8 mouse cellular contexts compared by ENCODE assay signal in genomic region chr12:91587077-91587476, GRCm38 (mm10). TPM values are rescaled to one million over a fixed set of nuclear protein-coding genes. Genes with fewer than 3 reads are reported as not detected.
DNase-seq lines count a peak whose midpoint lies in the region; ATAC-seq and TF ChIP-seq lines count a peak whose summit lies in the region.

No protein-coding gene starts in this region.

- dilution Hi-C loops in CH12.LX (cut with MboI; ENCODE audit: extremely low pct_ligation_motif_present, extremely low pct_unique_long_range_greater_than_20kb, low sequenced_read_pairs) = no loop called here

- H3K27me3 ChIP-seq in CH12.LX (replicated peaks) = no peaks in the 10 kb centered on the region
- H3K27me3 ChIP-seq in forebrain, embryonic 14.5 days (replicated peaks; ENCODE audit: control insufficient read depth, insufficient read depth, low read length) = no peaks in the 10 kb centered on the region
- no peaks in the 10 kb centered on the region for H3K27me3 ChIP-seq in liver, embryonic 14.5 days (ENCODE audit: control insufficient read depth, insufficient read depth, low read length)

- ATAC-seq in forebrain, embryonic 14.5 days = no peak
- ATAC-seq in liver, embryonic 14.5 days (ENCODE audit: insufficient read depth) = no peak

- H3K4me3 ChIP-seq in CH12.LX (replicated peaks in 1 of 3; ENCODE audit: low read depth in 2 of 3, low read length in 2 of 3, poor library complexity in 1 of 3) = peak overlapping the region; percentile 67 to 96 (median 69)
- H3K4me3 ChIP-seq in forebrain, embryonic 14.5 days (ENCODE audit: low read depth, low read length) = peak overlapping the region; percentile 91
- H3K4me3 ChIP-seq in liver, embryonic 14.5 days (ENCODE audit: insufficient read depth in 1 of 2, low read depth in 2 of 2, low read length in 2 of 2) = peak overlapping the region in 1 of 2 experiments; percentile 99; a peak in 3 of 4 replicates
- no peak overlapping the region for H3K4me3 ChIP-seq in gastrocnemius, adult 2 months

- peak overlapping the region; percentile 100 for H3K9ac ChIP-seq in CH12.LX (ENCODE audit: insufficient read depth, low read depth)
- H3K9ac ChIP-seq in forebrain, embryonic 14.5 days (ENCODE audit: low read length) = peak overlapping the region; percentile 100
- H3K9ac ChIP-seq in liver, embryonic 14.5 days (replicated peaks) = peak overlapping the region; percentile 99

- DNase-seq in heart, adult 11 months = peak; percentile 55
- no peak for DNase-seq in heart, postnatal 25 days (ENCODE audit: low spot score)
- DNase-seq in CH12.LX (ENCODE audit: extremely low read depth) = no peak
- DNase-seq in forebrain, embryonic 14.5 days (ENCODE audit: low spot score) = no peak
- DNase-seq in liver, embryonic 14.5 days (ENCODE audit: low read depth in 3 of 3, low spot score in 3 of 3) = no peak
- DNase-seq in thymus, postnatal 25 days = no peak
- no peak for DNase-seq in gastrocnemius, adult 2 months
- DNase-seq in kidney, adult 9 months = no peak

- H3K9me3 ChIP-seq in CH12.LX (replicated peaks; ENCODE audit: low read length) = peaks cover 6% of the 10 kb centered on the region
- H3K9me3 ChIP-seq in forebrain, embryonic 14.5 days (replicated peaks; ENCODE audit: control insufficient read depth, low read length) = no peaks in the 10 kb centered on the region
- H3K9me3 ChIP-seq in liver, embryonic 14.5 days (ENCODE audit: control insufficient read depth, low read length) = no peaks in the 10 kb centered on the region

- peaks cover 50% of the 10 kb centered on the region for H3K79me2 ChIP-seq in CH12.LX (replicated peaks; ENCODE audit: control insufficient read depth, extremely low read depth, insufficient read depth, poor library complexity, severe bottlenecking)

- intact Hi-C loops in heart, postnatal 25 days (cut with DNase I) = no loop called here
- intact Hi-C loops in gastrocnemius, adult 2 months (cut with DNase I) = no loop called here

- H3K36me3 ChIP-seq in CH12.LX (replicated peaks in 1 of 2; ENCODE audit: control insufficient read depth in 1 of 2, insufficient read depth in 1 of 2, low read length in 1 of 2) = peaks cover 12 to 32% of the 10 kb centered on the region in 2 experiments
- H3K36me3 ChIP-seq in forebrain, embryonic 14.5 days (ENCODE audit: control insufficient read depth, insufficient read depth, low read length) = peaks cover 26% of the 10 kb centered on the region
- peaks cover 28% of the 10 kb centered on the region for H3K36me3 ChIP-seq in liver, embryonic 14.5 days (replicated peaks; ENCODE audit: control insufficient read depth, insufficient read depth, low read depth)

- H3K4me2 ChIP-seq in CH12.LX (ENCODE audit: insufficient read depth, low read depth, poor library complexity, severe bottlenecking) = peak overlapping the region; percentile 93
- H3K4me2 ChIP-seq in forebrain, embryonic 14.5 days (ENCODE audit: low read length) = peak overlapping the region; percentile 68
- peak overlapping the region; percentile 88 for H3K4me2 ChIP-seq in liver, embryonic 14.5 days (ENCODE audit: low read depth)

- no peak for TF ChIP-seq EP300 in CH12.LX (IDR thresholded peaks at IDR 0.05; ENCODE audit: low read length)
- TF ChIP-seq EP300 in liver, embryonic 14.5 days (IDR thresholded peaks at IDR 0.05; ENCODE audit: low read depth) = no peak

- 37% methylated on average over 3 of the region's 3 CpGs for WGBS in forebrain, embryonic 14.5 days
- WGBS in liver, embryonic 14.5 days (ENCODE audit: insufficient replicate concordance) = 39% methylated on average over 3 of the region's 3 CpGs

- no peak overlapping the region; the same call in 1 of the 2 replicates for H3K27ac ChIP-seq in CH12.LX (ENCODE audit: insufficient read depth, low read depth)
- peak overlapping the region; percentile 100; the same call in 1 of the 2 replicates for H3K27ac ChIP-seq in forebrain, embryonic 14.5 days (ENCODE audit: low read depth, low read length)
- H3K27ac ChIP-seq in liver, embryonic 14.5 days = no peak overlapping the region
- H3K27ac ChIP-seq in gastrocnemius, adult 2 months = no peak overlapping the region; the same call in 1 of the 2 replicates

- TF ChIP-seq CTCF in CH12.LX (conservative IDR thresholded peaks at IDR 0.05 in 1 of 2, IDR thresholded peaks at IDR 0.05 in 1 of 2; ENCODE audit: low read depth in 2 of 2, low read length in 2 of 2) = no peak
- TF ChIP-seq CTCF in liver, embryonic 14.5 days (IDR thresholded peaks at IDR 0.05; ENCODE audit: low read depth) = no peak
- TF ChIP-seq CTCF in gastrocnemius, adult 2 months (IDR thresholded peaks at IDR 0.05) = no peak

- peaks cover 9 to 55% of the 10 kb centered on the region in 2 experiments for H3K4me1 ChIP-seq in CH12.LX (ENCODE audit: control insufficient read depth in 1 of 2, insufficient read depth in 2 of 2)
- H3K4me1 ChIP-seq in forebrain, embryonic 14.5 days (ENCODE audit: control insufficient read depth, insufficient read depth, low read length) = peaks cover 27% of the 10 kb centered on the region
- peaks cover 15 to 17% of the 10 kb centered on the region in 2 experiments for H3K4me1 ChIP-seq in liver, embryonic 14.5 days (replicated peaks; ENCODE audit: control insufficient read depth in 2 of 2, insufficient read depth in 2 of 2, low read length in 1 of 2)

- TF ChIP-seq POLR2A in CH12.LX (IDR thresholded peaks at IDR 0.05; ENCODE audit: low read depth, low read length) = no peak

- in situ Hi-C loops in CH12.LX (cut with MboI; ENCODE audit: low pct_ligation_motif_present, low pct_unique_long_range_greater_than_20kb, low sequenced_read_pairs) = no loop called here

- TF ChIP-seq RAD21 in CH12.LX (IDR thresholded peaks at IDR 0.05; ENCODE audit: low read depth, low read length) = no peak

TF ChIP-seq in CH12.LX, 34 proteins besides CTCF, POLR2A, EP300 and RAD21:
- TF ChIP-seq TBP (conservative IDR thresholded peaks at IDR 0.05; ENCODE audit: low read depth, low read length) (no peak), MAZ (IDR thresholded peaks at IDR 0.05; ENCODE audit: low read depth, low read length) (no peak), UBTF (IDR thresholded peaks at IDR 0.05; ENCODE audit: low read depth, low read length) (no peak), ZKSCAN1 (IDR thresholded peaks at IDR 0.05; ENCODE audit: borderline replicate concordance, low read depth, low read length) (no peak), KAT2A (IDR thresholded peaks at IDR 0.05; ENCODE audit: insufficient replicate concordance, low read length) (no peak), MXI1 (IDR thresholded peaks at IDR 0.05; ENCODE audit: low read depth, low read length) (no peak), ZNF384 (IDR thresholded peaks at IDR 0.05; ENCODE audit: low read depth, low read length) (no peak), SIN3A (IDR thresholded peaks at IDR 0.05; ENCODE audit: low read length) (no peak), ZMIZ1 (IDR thresholded peaks at IDR 0.05; ENCODE audit: low read depth, low read length) (no peak), POLR2AphosphoS2 (IDR thresholded peaks at IDR 0.05; ENCODE audit: low read depth, low read length) (no peak), TCF12 (IDR thresholded peaks at IDR 0.05; ENCODE audit: low read depth, low read length) (no peak), MYC (IDR thresholded peaks at IDR 0.05; ENCODE audit: low read depth, low read length) (no peak), ZC3H11A (IDR thresholded peaks at IDR 0.05; ENCODE audit: low read depth, low read length) (no peak), USF2 (conservative IDR thresholded peaks at IDR 0.05; ENCODE audit: low read depth, low read length) (no peak), PAX5 (IDR thresholded peaks at IDR 0.05; ENCODE audit: low read length) (no peak), SMC3 (IDR thresholded peaks at IDR 0.05; ENCODE audit: low read depth, low read length) (no peak), CHD1 (IDR thresholded peaks at IDR 0.05; ENCODE audit: low read depth, low read length) (no peak), ETS1 (conservative IDR thresholded peaks at IDR 0.05; ENCODE audit: low read depth, low read length) (no peak), MEF2A (IDR thresholded peaks at IDR 0.05; ENCODE audit: borderline replicate concordance, low read depth, low read length) (no peak), RCOR1 (conservative IDR thresholded peaks at IDR 0.05; ENCODE audit: low read depth, low read length) (no peak)

RNA-seq across cellular contexts. Expression of gene Gtf2a1, which starts 3.2 kb away (rescaled TPM):
- total RNA-seq in heart, postnatal 25 days (2021) = 10 to 100 TPM; 24.7 to 27.4 TPM
- total RNA-seq in CH12.LX (2012; rRNA removed) (25.7 and 29.0 TPM in 2 replicates), CH12.LX (2014; rRNA removed) (16.0 and 19.2 TPM in 2 replicates)
- polyA plus RNA-seq in CH12.LX (2012; ENCODE audit: insufficient read length, low read depth) = 34.5 and 36.2 TPM in 2 replicates
- 50.7 and 50.8 TPM in 2 replicates for polyA plus RNA-seq in forebrain, embryonic 14.5 days (2014; fragmentation: Nextera tagmentation; extraction: Ambion mirVana)
- polyA plus RNA-seq in liver, embryonic 14.5 days (2012; rRNA removed) = 5.2 and 6.3 TPM in 2 replicates
- 13.8 and 14.0 TPM in 2 replicates for polyA plus RNA-seq in liver, embryonic 14.5 days (2014; fragmentation: Nextera tagmentation; extraction: Ambion mirVana)
- 10 to 100 TPM; 25.2 to 26.0 TPM for total RNA-seq in gastrocnemius, adult 2 months (2021)
